Mouse (Mus musculus) hindbrain, embryonic 11.5 days (tissue): ENCODE results near the gene Robo1. TPM values are rescaled to one million over a fixed set of nuclear protein-coding genes. Genes with fewer than 3 reads are reported as not detected.

Experiments
- ATAC-seq: fragments of 200-750 bp; cut with Nextera tagmentation; 2 replicates; pipeline ENCODE4 v1.8.0; 2017; ENCODE audit warnings: mild to moderate bottlenecking, moderate TSS enrichment, moderate library complexity; ENCODE audit not compliant: low FRiP score
- DNase-seq: peaks from one replicate; pipeline ENCODE4 v3.0.0-alpha.2; 2015; ENCODE audit warnings: low spot score
- H3K27ac ChIP-seq: fragments of 300-500 bp; sonication (generic); 2 replicates; pipeline ENCODE4 v1.5.1; 2014; ENCODE audit warnings: mild to moderate bottlenecking, low read depth, low read length
- H3K27me3 ChIP-seq: fragments of 300-500 bp; sonication (generic); 2 replicates; pipeline ENCODE4 v1.6.1; 2014; ENCODE audit warnings: mild to moderate bottlenecking, low read length, moderate library complexity, mixed read lengths; ENCODE audit not compliant: control insufficient read depth, insufficient read depth
- H3K36me3 ChIP-seq: fragments of 300-500 bp; sonication (generic); 2 replicates; pipeline ENCODE4 v1.6.1; 2014; ENCODE audit warnings: mild to moderate bottlenecking, low read length, moderate library complexity, mixed read lengths; ENCODE audit not compliant: control insufficient read depth, insufficient read depth
- H3K4me1 ChIP-seq: fragments of 300-500 bp; sonication (generic); replicated peaks from 2 replicates; pipeline ENCODE4 v1.6.1; 2014; ENCODE audit warnings: low read length, mixed read lengths; ENCODE audit not compliant: control insufficient read depth, insufficient read depth
- H3K4me2 ChIP-seq: fragments of 300-500 bp; sonication (generic); replicated peaks from 2 replicates; pipeline ENCODE4 v1.6.1; 2014; ENCODE audit warnings: mild to moderate bottlenecking, low read depth, low read length
- H3K4me3 ChIP-seq: fragments of 300-500 bp; sonication (generic); 2 replicates; pipeline ENCODE4 v1.5.1; 2014; ENCODE audit warnings: low read depth, low read length
- H3K9ac ChIP-seq: fragments of 300-500 bp; sonication (generic); 2 replicates; pipeline ENCODE4 v1.6.1; 2014; ENCODE audit warnings: low read depth, low read length
- H3K9me3 ChIP-seq: fragments of 300-500 bp; sonication (generic); 2 replicates; pipeline ENCODE4 v1.6.1; 2016; ENCODE audit warnings: low read length; ENCODE audit not compliant: control insufficient read depth
- WGBS: fragments of 180-500 bp; shearing (Covaris S2); extraction: QIAGEN DNeasy Blood & Tissue Kit; methylation state at CpG from one replicate; pipeline ENCODE4 v1.1.7; 2014; 5-methylcytosine and 5-hydroxymethylcytosine counted together
- polyA plus RNA-seq: library from polyadenylated mRNA; unstranded; fragments of >200 nt; fragmentation: Nextera tagmentation; extraction: Ambion mirVana; gene quantifications from 2 replicates; pipeline ENCODE4 v1.2.1, GENCODE M21; 2014

Gene Robo1
- polyA plus RNA-seq, 1 experiment from 2014 or later: 55.9 TPM

- Histone ChIP-seq H3K9me3 (no peaks in the 10 kb centered on the region), H3K4me1 (peaks cover 10% of the 10 kb centered on the region; the same call in 1 of the 2 replicates), H3K36me3 (no peaks in the 10 kb centered on the region), H3K4me3 (no peak overlapping the region), H3K4me2 (no peak overlapping the region), H3K9ac (no peak overlapping the region), H3K27me3 (no peaks in the 10 kb centered on the region), H3K27ac (no peak overlapping the region)
- 79% methylated on average over 6 of the region's 6 CpGs for WGBS
- DNase-seq: no peak
- no peak for ATAC-seq
These were observed 380.1 kb downstream of the Robo1 start for GRCm38 (mm10) chr16:72688185-72688681.

DNA sequence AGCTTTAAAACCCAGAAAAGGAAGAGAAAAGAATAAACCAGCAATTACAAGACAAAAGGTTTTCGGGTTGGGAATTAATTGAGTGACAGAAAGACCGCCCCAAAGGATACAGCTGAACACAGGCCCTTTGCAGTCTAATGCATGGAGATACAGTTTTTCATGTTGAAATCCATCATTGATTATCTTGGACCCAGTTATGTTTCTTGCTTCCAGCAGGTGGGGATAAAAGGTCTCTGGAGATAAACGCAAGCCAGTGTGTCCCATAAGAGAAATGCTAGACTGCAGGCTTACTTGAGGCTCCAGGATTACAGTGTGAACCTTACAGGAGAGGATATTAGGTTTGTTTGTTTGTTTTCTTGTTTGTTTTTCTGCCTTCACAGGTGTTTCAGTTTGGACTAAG lies 383.8 kb downstream of the Robo1 start:
- ATAC-seq (peak; percentile 22; the same call in 1 of the 2 replicates), DNase-seq (peak; percentile 27)
- Histone ChIP-seq H3K9me3 (no peaks in the 10 kb centered on the region), H3K9ac (no peak overlapping the region), H3K4me2 (no peak overlapping the region), H3K27ac (peak overlapping the region; percentile 77), H3K27me3 (no peaks in the 10 kb centered on the region), H3K4me1 (peaks cover 15% of the 10 kb centered on the region), H3K36me3 (no peaks in the 10 kb centered on the region), H3K4me3 (no peak overlapping the region)
- WGBS: 27% methylated on average over 3 of the region's 3 CpGs

DNA sequence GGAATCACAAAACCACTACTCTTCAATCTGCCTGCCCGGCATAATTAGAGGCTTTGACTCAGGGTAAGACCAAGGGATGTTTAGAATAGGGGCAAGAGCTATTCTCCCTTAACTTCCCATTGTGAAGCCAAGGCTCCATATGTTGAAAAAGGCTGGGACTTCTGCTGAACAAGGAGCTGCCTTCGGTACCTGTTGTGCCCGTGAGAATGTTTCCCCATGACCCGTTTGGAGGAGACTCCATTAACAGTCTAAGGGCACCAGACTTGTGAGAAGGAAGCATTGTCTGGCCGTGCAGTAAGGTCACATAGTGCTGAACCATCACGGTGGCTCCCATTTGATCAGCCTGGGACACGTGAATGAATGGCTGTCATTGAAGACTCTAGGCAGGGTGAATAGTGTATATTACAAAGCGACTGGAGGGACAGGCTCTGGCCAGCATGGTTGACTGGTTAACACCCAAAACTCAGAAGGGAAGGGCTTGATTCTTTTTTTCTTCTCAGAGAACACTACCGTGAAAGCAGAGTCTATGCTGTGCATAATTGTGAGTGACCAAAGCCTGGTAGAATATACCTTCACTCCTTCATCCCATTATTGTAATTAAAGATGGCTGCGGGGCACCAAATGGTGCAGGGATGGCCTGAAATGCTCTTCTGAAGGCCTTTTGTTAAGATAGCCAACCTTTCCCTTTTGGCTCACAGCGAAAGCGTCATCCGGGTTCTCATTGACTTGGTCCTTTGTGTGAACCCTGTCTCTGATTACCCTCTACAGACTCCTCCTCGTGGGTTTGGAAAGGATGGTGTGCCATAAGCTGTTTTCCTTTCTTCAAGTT lies 385.6 kb downstream of the Robo1 start:
- H3K9me3 ChIP-seq: no peaks in the 10 kb centered on the region
- 21% methylated on average over 14 of the region's 14 CpGs for WGBS
- H3K27ac ChIP-seq: peak overlapping the region; percentile 74
- H3K4me3 ChIP-seq: no peak overlapping the region
- H3K4me2 ChIP-seq: no peak overlapping the region
- H3K9ac ChIP-seq: no peak overlapping the region; the same call in 1 of the 2 replicates
- no peaks in the 10 kb centered on the region for H3K36me3 ChIP-seq
- no peaks in the 10 kb centered on the region for H3K27me3 ChIP-seq
- peaks cover 15% of the 10 kb centered on the region for H3K4me1 ChIP-seq
- DNase-seq: peak; percentile 57
- ATAC-seq: peak; percentile 89

DNA sequence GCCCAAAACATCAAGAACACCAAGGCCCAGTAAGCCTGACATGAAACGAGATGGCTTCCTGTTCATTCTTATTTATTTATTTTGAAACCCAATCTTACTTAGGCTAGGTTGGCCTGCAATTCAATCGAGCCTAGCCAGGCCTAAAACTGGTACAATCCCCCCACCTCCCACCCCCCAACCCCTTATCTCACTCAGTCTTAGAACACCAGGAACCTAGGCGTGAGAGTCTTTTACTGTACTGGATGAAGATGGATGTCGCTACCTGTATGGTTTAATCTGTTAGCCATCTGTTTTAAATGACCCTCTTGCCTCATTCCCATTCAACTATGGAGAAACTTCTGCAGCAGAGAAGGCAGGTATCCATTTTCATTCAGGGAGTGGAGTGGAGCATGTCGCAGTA lies 386.7 kb downstream of the Robo1 start:
- peaks cover 15% of the 10 kb centered on the region for H3K4me1 ChIP-seq

DNA sequence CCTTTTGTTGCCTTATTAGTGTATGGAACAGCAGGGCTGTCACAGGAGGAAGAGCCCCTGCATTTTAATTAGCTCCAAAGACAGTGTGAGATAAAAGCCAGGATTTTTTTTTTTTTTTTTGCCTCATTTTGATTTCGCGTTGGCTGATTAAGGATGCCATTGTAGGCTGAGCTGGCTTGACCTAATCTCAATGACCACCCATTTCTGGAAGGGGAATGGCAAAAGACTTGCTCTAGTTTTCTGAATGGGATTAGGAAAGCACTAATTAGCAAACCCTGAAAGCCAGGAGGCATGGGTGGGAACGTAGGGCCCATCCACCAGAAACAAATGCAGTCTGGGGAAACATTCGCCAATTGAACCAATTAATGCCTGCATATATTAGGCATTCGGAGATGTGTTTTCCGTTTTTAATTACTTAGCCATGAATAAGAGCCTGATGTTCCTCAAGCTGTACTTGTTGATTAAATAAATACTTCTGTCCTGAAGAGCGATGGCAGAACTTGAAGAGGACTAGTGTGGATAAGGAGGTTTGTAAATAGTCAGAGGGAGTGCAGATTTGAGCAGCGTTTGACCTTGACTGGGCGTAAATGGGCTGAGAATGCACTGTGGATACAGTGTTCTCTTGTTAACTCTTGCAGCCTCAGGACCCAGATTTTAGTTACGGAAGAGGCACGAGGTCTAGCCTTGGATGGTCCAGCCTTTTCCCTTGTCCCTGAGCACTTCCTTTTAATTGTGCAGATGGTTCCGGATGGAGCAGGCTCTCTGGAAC lies 391.3 kb downstream of the Robo1 start:
- Histone ChIP-seq H3K4me2 (no peak overlapping the region), H3K4me1 (peaks cover 2% of the 10 kb centered on the region; the same call in 1 of the 2 replicates), H3K36me3 (no peaks in the 10 kb centered on the region), H3K27me3 (no peaks in the 10 kb centered on the region), H3K9ac (no peak overlapping the region), H3K27ac (0 out of 2 replicates have a peak overlapping the region, but pooled peaks have one; percentile 10), H3K4me3 (no peak overlapping the region), H3K9me3 (no peaks in the 10 kb centered on the region)
- DNase-seq: no peak
- 41% methylated on average over 12 of the region's 12 CpGs for WGBS
- peak; percentile 77 for ATAC-seq

More for the DNA sequence above, 386.7 kb downstream of the Robo1 start:
- H3K4me3 ChIP-seq: no peak overlapping the region
- no peak overlapping the region for H3K4me2 ChIP-seq
- WGBS: 56% methylated on average over 5 of the region's 5 CpGs
- ATAC-seq: no peak
- H3K27ac ChIP-seq: no peak overlapping the region
- no peak for DNase-seq
- H3K27me3 ChIP-seq: no peaks in the 10 kb centered on the region
- H3K9me3 ChIP-seq: no peaks in the 10 kb centered on the region
- no peak overlapping the region for H3K9ac ChIP-seq
- no peaks in the 10 kb centered on the region for H3K36me3 ChIP-seq

DNA sequence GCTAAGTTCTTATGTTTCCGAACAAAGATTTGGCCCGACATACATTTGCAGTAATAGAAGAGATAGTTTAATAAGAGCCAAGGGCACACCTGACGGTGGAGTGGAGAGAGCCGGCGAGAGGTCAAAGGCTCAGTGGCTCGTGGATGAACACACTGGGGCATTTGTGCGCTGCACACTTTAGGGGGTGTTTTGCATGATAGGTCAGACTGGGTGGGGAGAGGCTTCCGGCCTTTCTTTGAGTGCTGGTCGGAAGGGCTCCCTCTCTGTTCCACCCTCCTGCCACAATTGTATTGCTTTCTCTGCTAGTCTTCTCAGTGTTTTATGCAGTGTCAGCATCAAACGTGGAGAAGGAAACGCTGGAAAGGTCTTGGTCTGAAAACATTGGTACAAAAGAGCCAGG lies 392.2 kb downstream of the Robo1 start:
- 75% methylated on average over 11 of the region's 11 CpGs for WGBS
- H3K4me3 ChIP-seq: no peak overlapping the region
- H3K36me3 ChIP-seq: no peaks in the 10 kb centered on the region
- DNase-seq (no peak), ATAC-seq (no peak)
- no peak overlapping the region for H3K9ac ChIP-seq
- H3K27me3 ChIP-seq: no peaks in the 10 kb centered on the region
- H3K9me3 ChIP-seq: no peaks in the 10 kb centered on the region
- H3K4me2 ChIP-seq: no peak overlapping the region
- no peak overlapping the region for H3K27ac ChIP-seq
- H3K4me1 ChIP-seq: no peaks in the 10 kb centered on the region; the same call in 1 of the 2 replicates

DNA sequence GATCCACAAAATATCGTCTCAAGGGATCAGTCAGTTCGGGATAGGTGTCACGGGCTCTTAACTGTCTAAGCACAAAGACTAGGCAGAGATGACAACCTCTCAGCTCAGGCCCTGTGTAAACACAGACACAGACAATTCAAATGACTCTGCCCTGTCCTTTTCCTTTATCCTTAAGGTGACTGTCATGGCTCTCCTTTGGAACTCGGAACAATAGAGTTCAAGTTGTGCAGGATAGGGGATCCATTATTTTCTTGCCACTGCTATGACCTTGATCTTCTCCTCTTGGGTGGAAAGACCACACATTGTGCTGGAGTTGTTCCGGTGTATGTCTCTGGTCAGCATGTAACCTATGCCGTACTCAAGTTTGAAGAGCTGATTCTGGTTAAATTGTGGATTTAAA lies 395.4 kb downstream of the Robo1 start:
- Histone ChIP-seq H3K27me3 (no peaks in the 10 kb centered on the region), H3K4me3 (no peak overlapping the region), H3K4me1 (no peaks in the 10 kb centered on the region; the same call in 1 of the 2 replicates), H3K27ac (no peak overlapping the region), H3K9ac (no peak overlapping the region), H3K4me2 (no peak overlapping the region), H3K9me3 (no peaks in the 10 kb centered on the region), H3K36me3 (no peaks in the 10 kb centered on the region)
- 76% methylated on average over 6 of the region's 6 CpGs for WGBS
- ATAC-seq (no peak), DNase-seq (no peak)

DNA sequence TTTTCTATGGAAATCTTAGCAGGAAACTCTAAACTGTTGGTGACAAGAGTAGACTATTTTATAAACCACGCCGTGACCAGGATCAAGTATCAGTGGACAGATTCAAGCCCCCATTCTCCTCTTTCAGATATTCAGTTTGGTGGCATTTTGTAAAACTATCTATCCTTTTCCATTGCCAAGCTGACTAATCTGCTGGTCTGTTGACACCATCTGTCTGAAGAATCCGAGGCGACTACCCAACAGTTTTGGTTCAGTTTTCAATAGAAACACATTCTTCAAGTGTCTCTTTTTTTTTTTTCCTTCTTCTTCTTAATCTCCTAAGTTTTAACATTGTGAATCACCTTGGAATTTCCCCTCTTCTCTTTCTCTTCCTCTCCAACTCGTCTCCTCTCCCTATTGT lies 397.7 kb downstream of the Robo1 start:
- no peak for ATAC-seq
- 80% methylated on average over 5 of the region's 5 CpGs for WGBS
- H3K36me3 ChIP-seq: no peaks in the 10 kb centered on the region
- H3K27ac ChIP-seq: no peak overlapping the region
- no peaks in the 10 kb centered on the region for H3K27me3 ChIP-seq
- no peak overlapping the region for H3K4me3 ChIP-seq
- H3K4me1 ChIP-seq: no peaks in the 10 kb centered on the region; the same call in 1 of the 2 replicates
- H3K9ac ChIP-seq: no peak overlapping the region
- no peak overlapping the region for H3K4me2 ChIP-seq
- no peak for DNase-seq
- no peaks in the 10 kb centered on the region for H3K9me3 ChIP-seq
